Mouse (Mus musculus): ENCODE data around the gene Hrk. TPM values are rescaled to one million over a fixed set of nuclear protein-coding genes. Genes with fewer than 3 reads are reported as not detected.

The Hrk gene
- 0.33 and 1.2 TPM in 2 replicates for polyA plus RNA-seq (2012; rRNA removed; ENCODE audit: low replicate concordance)

GRCm38 (mm10) chr5:118164581-118164980, at the start of gene Hrk:
Hrk (plus strand) TSS chr5:118164648.

DNA sequence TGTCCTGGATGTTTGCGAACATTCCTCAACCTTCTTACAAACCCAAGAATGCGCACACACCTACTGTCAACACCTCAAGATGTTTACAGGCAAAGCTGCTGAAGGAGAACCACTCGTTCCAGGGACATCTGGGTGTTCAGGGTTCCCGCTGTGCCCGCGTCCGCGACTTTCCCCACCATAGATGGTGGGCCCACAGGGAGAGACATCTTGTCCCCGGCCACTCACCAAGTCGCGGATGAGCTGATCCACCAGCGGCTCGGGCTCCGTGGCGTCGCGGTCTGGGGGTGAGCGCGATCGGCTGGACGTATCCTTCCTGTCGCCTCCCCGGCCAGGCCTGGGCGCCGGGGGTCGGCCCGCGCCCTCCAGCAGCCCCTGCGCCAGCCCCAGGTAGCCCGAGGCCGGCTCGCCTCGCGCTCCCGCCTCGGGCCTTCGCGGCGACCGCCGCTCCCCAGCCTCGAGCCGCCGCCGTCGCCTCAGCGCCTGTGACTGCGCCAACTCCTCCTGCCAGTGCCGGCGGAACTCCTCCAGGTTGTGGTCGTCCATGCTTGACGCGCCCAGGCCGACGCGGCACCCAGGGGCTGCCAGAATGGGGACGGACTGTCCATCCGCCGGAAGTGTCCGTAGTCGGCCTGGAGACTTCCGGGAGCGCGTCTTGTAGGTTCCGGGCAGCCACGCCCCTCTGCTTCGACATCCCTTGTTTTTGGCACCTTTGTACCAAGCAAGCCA, 9.4 kb upstream of the Hrk start, which contains the start of gene Fbxw8:
Fbxw8 (minus strand) TSS at position 626 of the 726 bp plus-strand sequence.

Other genes starting within 250 kb of the Hrk start
- gene Fbxo21, start 187.9 kb upstream of the Hrk start, polyA plus RNA-seq (2012; rRNA removed; ENCODE audit: low replicate concordance), result 63.8 and 64.4 TPM in 2 replicates
- gene Tesc, start 136.9 kb upstream of the Hrk start, polyA plus RNA-seq (2012; rRNA removed; ENCODE audit: low replicate concordance), result 1.6 and 3.8 TPM in 2 replicates
- 86.5 and 108 TPM in 2 replicates for gene Fbxw8, start 9.2 kb upstream of the Hrk start, polyA plus RNA-seq (2012; rRNA removed; ENCODE audit: low replicate concordance)
- gene Rnft2, start 80.5 kb downstream of the Hrk start, polyA plus RNA-seq (2012; rRNA removed; ENCODE audit: low replicate concordance), result 6.6 and 9.0 TPM in 2 replicates
- 13.5 and 19.3 TPM in 2 replicates for gene 2410131K14Rik, start 80.6 kb downstream of the Hrk start, polyA plus RNA-seq (2012; rRNA removed; ENCODE audit: low replicate concordance)